Mouse (Mus musculus) intestine, postnatal 0 days (tissue): ENCODE data around the gene Kctd3. TPM values are rescaled to one million over a fixed set of nuclear protein-coding genes. Genes with fewer than 3 reads are reported as not detected.

Source experiments
- ATAC-seq: fragments of 200-750 bp; cut with Nextera tagmentation; 2 replicates; pipeline ENCODE4 v1.8.0; 2017; ENCODE audit warnings: mild to moderate bottlenecking, moderate TSS enrichment, moderate library complexity
- H3K27ac ChIP-seq: fragments of 300-500 bp; sonication (generic); 2 replicates; pipeline ENCODE4 v1.5.1; 2014; ENCODE audit warnings: mild to moderate bottlenecking, low read depth, low read length, moderate library complexity
- H3K27me3 ChIP-seq: fragments of 300-500 bp; sonication (generic); replicated peaks from 2 replicates; pipeline ENCODE4 v1.6.1; 2014; ENCODE audit warnings: low read length, mixed read lengths; ENCODE audit not compliant: control insufficient read depth, insufficient read depth
- H3K36me3 ChIP-seq: fragments of 300-500 bp; sonication (generic); 2 replicates; pipeline ENCODE4 v1.6.1; 2014; ENCODE audit warnings: mild to moderate bottlenecking, moderate library complexity; ENCODE audit not compliant: control insufficient read depth, insufficient read depth
- H3K4me1 ChIP-seq: fragments of 300-500 bp; sonication (generic); replicated peaks from 2 replicates; pipeline ENCODE4 v1.6.1; 2014; ENCODE audit warnings: antibody characterized with exemption, low read length, mixed read lengths; ENCODE audit not compliant: control insufficient read depth, insufficient read depth
- H3K4me2 ChIP-seq: fragments of 300-500 bp; sonication (generic); replicated peaks from 2 replicates; pipeline ENCODE4 v1.6.1; 2014; ENCODE audit warnings: low read depth, mild to moderate bottlenecking, moderate library complexity
- H3K4me3 ChIP-seq: fragments of 300-500 bp; sonication (generic); 2 replicates; pipeline ENCODE4 v1.5.1; 2014; ENCODE audit warnings: low read depth, low read length
- H3K9ac ChIP-seq: fragments of 300-500 bp; sonication (generic); 2 replicates; pipeline ENCODE4 v1.6.1; 2014; ENCODE audit warnings: mild to moderate bottlenecking, low read depth, low read length
- H3K9me3 ChIP-seq: fragments of 300-500 bp; sonication (generic); 2 replicates; pipeline ENCODE4 v1.6.1; 2016; ENCODE audit warnings: mixed run types; ENCODE audit not compliant: control insufficient read depth
- CTCF ChIP-seq: sonication (generic); IDR thresholded peaks from 2 replicates; pipeline ENCODE4 v1.5.1; 2016; ENCODE audit warnings: low read depth, mild to moderate bottlenecking, control low read depth, antibody characterized with exemption, moderate library complexity
- WGBS: fragments of 180-500 bp; shearing (Covaris S2); extraction: QIAGEN DNeasy Blood & Tissue Kit; methylation state at CpG from one replicate; pipeline ENCODE4 v1.1.7; 2014; 5-methylcytosine and 5-hydroxymethylcytosine counted together
- polyA plus RNA-seq: library from polyadenylated mRNA; unstranded; fragments of >200 nt; fragmentation: Nextera tagmentation; extraction: Ambion mirVana; gene quantifications from 2 replicates; pipeline ENCODE4 v1.2.1, GENCODE M21; 2015

The Kctd3 gene
- polyA plus RNA-seq, 1 experiment from 2014 or later, result 9.3 TPM

DNA sequence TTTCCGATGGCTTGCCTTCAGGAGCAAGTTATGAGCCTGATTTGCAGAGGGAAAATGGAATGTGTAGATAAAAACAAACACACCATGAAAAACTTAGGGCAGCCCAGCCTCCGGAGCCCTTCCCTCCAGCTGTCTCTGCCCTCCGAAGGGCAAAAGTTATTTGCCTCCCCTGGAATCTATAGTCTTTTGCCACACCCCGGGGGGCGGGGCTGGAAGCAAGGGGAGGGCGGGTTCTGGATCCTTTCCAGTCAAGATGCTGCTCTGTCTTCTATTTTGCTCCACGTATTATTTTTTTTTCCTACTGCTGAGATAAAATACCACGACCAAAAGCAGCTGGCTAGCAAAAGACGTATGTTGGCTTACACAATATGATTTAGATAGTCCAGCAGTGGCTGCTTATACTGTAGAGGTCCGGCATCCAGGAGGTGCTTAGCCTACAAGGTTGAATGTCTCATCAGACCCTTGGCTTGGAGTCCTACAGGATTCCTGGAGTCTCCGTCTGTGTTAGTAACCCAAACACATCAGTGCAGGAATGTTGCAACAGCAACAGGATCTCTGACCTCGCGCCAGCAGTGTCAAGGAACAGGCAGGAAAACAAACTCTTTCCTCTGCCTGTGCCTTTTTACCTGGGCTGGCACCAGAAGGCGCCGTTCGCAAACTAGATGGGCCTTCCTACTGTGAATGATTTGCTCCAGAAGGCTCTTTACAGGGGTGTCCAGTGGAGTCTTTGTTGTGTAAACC is 5.4 kb upstream of the Kctd3 start:
- Histone ChIP-seq H3K9me3 (no peaks in the 10 kb centered on the region), H3K27ac (no peak overlapping the region), H3K4me1 (no peaks in the 10 kb centered on the region), H3K4me2 (peak overlapping the region; percentile 53), H3K4me3 (peak overlapping the region; percentile 3; the same call in 1 of the 2 replicates), H3K36me3 (no peaks in the 10 kb centered on the region), H3K27me3 (no peaks in the 10 kb centered on the region), H3K9ac (no peak overlapping the region)
- TF ChIP-seq CTCF, result peak; percentile 11; the same call in 1 of the 2 replicates
- ATAC-seq, result no peak
- 2% methylated on average over 16 of the region's 16 CpGs for WGBS

DNA sequence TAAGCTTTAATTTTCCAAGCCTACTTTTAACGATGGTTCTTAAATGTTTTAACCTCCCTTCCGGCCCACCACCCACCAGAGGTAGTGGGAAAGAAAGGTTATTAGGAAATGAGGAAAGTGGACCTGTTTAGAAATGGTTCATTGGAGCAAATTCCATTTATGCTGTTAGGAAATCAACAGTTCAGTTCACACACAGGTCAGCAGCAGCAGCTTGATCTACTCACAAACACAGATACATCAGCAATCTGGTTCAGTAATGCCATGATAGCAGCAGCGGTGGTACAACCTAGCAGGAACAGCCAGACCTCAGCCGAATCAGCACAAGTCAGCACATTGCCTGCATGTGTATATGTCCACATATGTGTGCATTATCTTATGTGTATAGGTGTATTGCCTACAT is 3.0 kb upstream of the Kctd3 start:
- Histone ChIP-seq H3K36me3 (no peaks in the 10 kb centered on the region), H3K9ac (no peak overlapping the region), H3K4me3 (no peak overlapping the region), H3K9me3 (no peaks in the 10 kb centered on the region), H3K4me2 (no peak overlapping the region), H3K4me1 (peaks cover 6% of the 10 kb centered on the region; the same call in 1 of the 2 replicates), H3K27ac (no peak overlapping the region), H3K27me3 (no peaks in the 10 kb centered on the region)
- WGBS, result 75% methylated on average over 4 of the region's 4 CpGs
- TF ChIP-seq CTCF, result no peak
- ATAC-seq, result no peak

DNA sequence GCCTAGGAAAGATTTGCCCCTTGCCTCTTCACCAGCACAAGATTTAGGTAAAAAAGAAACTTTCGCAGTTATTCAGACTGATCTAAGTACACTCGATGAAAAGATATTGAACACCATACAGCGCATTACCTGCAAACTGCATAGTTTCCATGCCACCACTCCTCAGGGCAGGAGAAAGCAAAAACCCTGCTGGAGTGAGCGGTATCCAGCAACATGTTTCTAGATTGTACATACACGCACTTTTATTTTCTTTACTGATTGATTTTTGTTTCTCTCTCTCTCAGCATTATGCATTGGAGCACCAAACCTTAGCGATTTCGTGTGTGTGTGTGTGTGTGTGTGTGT is 311 bp upstream of the Kctd3 start:
- H3K27ac ChIP-seq, result no peak overlapping the region
- H3K4me2 ChIP-seq, result peak overlapping the region; percentile 90
- peak overlapping the region; percentile 87 for H3K4me3 ChIP-seq
- 0 out of 2 replicates have a peak, but pooled peaks cover 7% of the 10 kb centered on the region for H3K36me3 ChIP-seq
- H3K4me1 ChIP-seq, result peaks cover 6% of the 10 kb centered on the region; the same call in 1 of the 2 replicates
- H3K27me3 ChIP-seq, result no peaks in the 10 kb centered on the region
- 45% methylated on average over 7 of the region's 7 CpGs for WGBS
- peak overlapping the region; percentile 86; the same call in 1 of the 2 replicates for H3K9ac ChIP-seq
- no peak for TF ChIP-seq CTCF
- no peaks in the 10 kb centered on the region for H3K9me3 ChIP-seq
- peak; percentile 48 for ATAC-seq

DNA sequence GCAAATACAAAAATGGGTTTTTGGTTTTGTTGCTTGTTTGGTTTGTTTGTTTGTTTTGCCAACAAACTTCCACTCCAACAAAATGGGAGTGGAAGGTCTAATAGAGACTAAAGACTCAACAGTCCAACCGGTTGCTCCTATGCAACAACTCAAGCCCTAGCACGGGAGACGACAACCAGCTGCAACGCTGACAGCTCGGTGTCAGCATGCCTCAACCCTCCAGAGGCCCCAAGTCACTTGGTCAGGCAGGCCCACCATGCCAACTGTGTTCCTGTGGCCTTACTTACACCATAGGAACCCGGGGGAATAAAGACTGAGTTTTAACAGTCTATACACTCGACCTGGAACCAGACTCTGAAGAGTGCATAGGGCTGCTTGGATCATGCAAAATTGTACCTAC is 815 bp downstream of the Kctd3 start:
- TF ChIP-seq CTCF, result no peak
- 1% methylated on average over 7 of the region's 7 CpGs for WGBS
- Histone ChIP-seq H3K9me3 (no peaks in the 10 kb centered on the region), H3K4me3 (peak overlapping the region; percentile 87), H3K27ac (no peak overlapping the region), H3K36me3 (0 out of 2 replicates have a peak, but pooled peaks cover 7% of the 10 kb centered on the region), H3K27me3 (no peaks in the 10 kb centered on the region), H3K4me1 (peaks cover 6% of the 10 kb centered on the region; the same call in 1 of the 2 replicates), H3K4me2 (peak overlapping the region; percentile 90), H3K9ac (peak overlapping the region; percentile 86)
- ATAC-seq, result no peak

DNA sequence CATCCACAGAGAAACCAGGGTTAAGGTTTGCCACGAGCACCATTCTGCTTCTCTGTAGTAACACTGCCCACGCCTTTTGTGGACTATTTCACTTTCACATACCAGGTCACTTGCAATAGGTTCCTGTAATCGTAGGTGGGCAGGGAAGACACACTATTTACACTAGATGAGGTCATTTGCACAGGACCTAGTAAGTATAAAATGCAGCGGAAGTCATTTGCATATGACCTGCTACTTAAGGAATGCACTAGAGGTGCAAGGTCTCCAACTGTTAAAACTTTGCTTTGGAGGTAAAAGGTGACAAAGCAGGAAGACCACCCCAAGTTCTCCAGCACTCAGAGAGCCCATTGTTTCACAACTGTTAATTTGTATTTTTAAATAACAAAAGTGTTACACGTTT is 1.4 kb downstream of the Kctd3 start:
- peak overlapping the region; percentile 87 for H3K4me3 ChIP-seq
- 0 out of 2 replicates have a peak overlapping the region, but pooled peaks have one; percentile 86 for H3K9ac ChIP-seq
- peaks cover 6% of the 10 kb centered on the region; the same call in 1 of the 2 replicates for H3K4me1 ChIP-seq
- peak overlapping the region; percentile 90 for H3K4me2 ChIP-seq
- peak; percentile 84 for ATAC-seq
- no peak for TF ChIP-seq CTCF
- no peaks in the 10 kb centered on the region for H3K27me3 ChIP-seq
- H3K9me3 ChIP-seq, result no peaks in the 10 kb centered on the region
- 24% methylated on average over 5 of the region's 5 CpGs for WGBS
- H3K36me3 ChIP-seq, result 0 out of 2 replicates have a peak, but pooled peaks cover 7% of the 10 kb centered on the region
- H3K27ac ChIP-seq, result no peak overlapping the region

DNA sequence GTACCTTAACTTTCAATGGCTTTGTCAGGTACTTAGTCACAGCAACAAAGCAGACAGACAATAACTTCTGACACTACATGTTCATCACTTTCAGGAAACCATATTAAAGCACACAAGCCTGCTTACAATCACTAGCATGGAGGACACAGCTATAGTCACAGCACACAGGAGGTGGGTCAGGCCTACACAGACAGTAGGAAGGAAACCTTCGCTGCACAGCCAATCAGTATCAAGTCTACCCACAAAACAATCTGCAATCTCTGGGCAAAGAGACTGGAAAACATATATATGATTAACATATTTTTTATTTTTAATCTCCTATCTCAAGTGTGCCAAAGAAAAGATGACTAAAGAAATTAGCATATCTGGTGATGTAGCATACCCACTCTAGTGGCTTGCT is 2.9 kb downstream of the Kctd3 start:
- Histone ChIP-seq H3K9me3 (no peaks in the 10 kb centered on the region), H3K27me3 (no peaks in the 10 kb centered on the region), H3K4me1 (peaks cover 6% of the 10 kb centered on the region; the same call in 1 of the 2 replicates), H3K36me3 (peaks cover 10% of the 10 kb centered on the region; the same call in 1 of the 2 replicates), H3K4me2 (no peak overlapping the region), H3K4me3 (no peak overlapping the region), H3K9ac (no peak overlapping the region), H3K27ac (no peak overlapping the region)
- 100% methylated on average over 1 of the region's 1 CpGs for WGBS
- no peak for TF ChIP-seq CTCF
- no peak for ATAC-seq
